Mouse (Mus musculus) intestine, embryonic 14.5 days (tissue): ENCODE results near the gene Hist1h3f. TPM values are rescaled to one million over a fixed set of nuclear protein-coding genes. Genes with fewer than 3 reads are reported as not detected.

Experiments used
- ATAC-seq: fragments of 200-750 bp; cut with Nextera tagmentation; replicated peaks from 2 replicates; pipeline ENCODE4 v1.8.0; 2017; ENCODE audit warnings: low read depth, moderate number of reproducible peaks, moderate TSS enrichment, moderate library complexity; ENCODE audit not compliant: low FRiP score, low TSS enrichment
- DNase-seq: peaks from one replicate; pipeline ENCODE4 v3.0.0-alpha.2; 2018; ENCODE audit warnings: low spot score
- H3K27ac ChIP-seq: fragments of 300-500 bp; sonication (generic); 2 replicates; pipeline ENCODE4 v1.5.1; 2014; ENCODE audit warnings: low read depth, mild to moderate bottlenecking, control low read depth
- H3K27me3 ChIP-seq: fragments of 300-500 bp; sonication (generic); replicated peaks from 2 replicates; pipeline ENCODE4 v1.6.1; 2014; ENCODE audit warnings: low read length, control low read depth; ENCODE audit not compliant: control insufficient read depth, insufficient read depth
- H3K36me3 ChIP-seq: fragments of 300-500 bp; sonication (generic); 2 replicates; pipeline ENCODE4 v1.6.1; 2014; ENCODE audit warnings: low read length, control low read depth; ENCODE audit not compliant: control insufficient read depth, insufficient read depth
- H3K4me1 ChIP-seq: fragments of 300-500 bp; sonication (generic); replicated peaks from 2 replicates; pipeline ENCODE4 v1.6.1; 2014; ENCODE audit warnings: low read length, control low read depth, mixed read lengths; ENCODE audit not compliant: control insufficient read depth, insufficient read depth
- H3K4me2 ChIP-seq: fragments of 300-500 bp; sonication (generic); 2 replicates; pipeline ENCODE4 v1.6.1; 2014; ENCODE audit warnings: low read length
- H3K4me3 ChIP-seq: fragments of 300-500 bp; sonication (generic); 2 replicates; pipeline ENCODE4 v1.5.1; 2014; ENCODE audit warnings: low read depth, low read length, control low read depth, mixed read lengths
- H3K9ac ChIP-seq: fragments of 300-500 bp; sonication (generic); 2 replicates; pipeline ENCODE4 v1.6.1; 2014; ENCODE audit warnings: mild to moderate bottlenecking, low read length
- H3K9me3 ChIP-seq: fragments of 300-500 bp; sonication (generic); 2 replicates; pipeline ENCODE4 v1.6.1; 2016; ENCODE audit warnings: low read length, control low read depth; ENCODE audit not compliant: control insufficient read depth
- WGBS: fragments of 180-500 bp; shearing (Covaris S2); extraction: QIAGEN DNeasy Blood & Tissue Kit; methylation state at CpG from one replicate; pipeline ENCODE4 v1.1.7; 2014; 5-methylcytosine and 5-hydroxymethylcytosine counted together
- polyA plus RNA-seq: library from polyadenylated mRNA; unstranded; fragments of >200 nt; fragmentation: Nextera tagmentation; extraction: Ambion mirVana; gene quantifications from 2 replicates; pipeline ENCODE4 v1.2.1, GENCODE M21; 2014

The Hist1h3f gene
- polyA plus RNA-seq, 1 experiment from 2014 or later: 1.1 TPM

GRCm38 (mm10) chr13:23515826-23516620 is 27.8 kb upstream of the Hist1h3f start:
- peak; percentile 66 for DNase-seq
- peak overlapping the region; percentile 58 for H3K4me2 ChIP-seq
- peak overlapping the region; percentile 40 for H3K9ac ChIP-seq
- 0 out of 2 replicates have a peak, but pooled peaks cover 4% of the 10 kb centered on the region for H3K4me1 ChIP-seq
- H3K27me3 ChIP-seq: no peaks in the 10 kb centered on the region
- no peaks in the 10 kb centered on the region for H3K36me3 ChIP-seq
- no peak for ATAC-seq
- peak overlapping the region; percentile 70 for H3K4me3 ChIP-seq
- H3K9me3 ChIP-seq: no peaks in the 10 kb centered on the region
- 49% methylated on average over 15 of the region's 15 CpGs for WGBS
- H3K27ac ChIP-seq: no peak overlapping the region

- ATAC-seq (peak; percentile 75), DNase-seq (peak; percentile 90)
- Histone ChIP-seq H3K4me1 (0 out of 2 replicates have a peak, but pooled peaks cover 4% of the 10 kb centered on the region), H3K27ac (peak overlapping the region; percentile 71; the same call in 1 of the 2 replicates), H3K9ac (peak overlapping the region; percentile 48), H3K4me3 (peak overlapping the region; percentile 70), H3K9me3 (no peaks in the 10 kb centered on the region), H3K27me3 (no peaks in the 10 kb centered on the region), H3K4me2 (peak overlapping the region; percentile 93), H3K36me3 (no peaks in the 10 kb centered on the region)
- WGBS: under 1% methylated on average over 19 of the region's 19 CpGs
These were observed 26.8 kb upstream of the Hist1h3f start for GRCm38 (mm10) chr13:23516822-23517602.

- Histone ChIP-seq H3K27ac (peak overlapping the region; percentile 71), H3K9ac (peak overlapping the region; percentile 48), H3K4me3 (peak overlapping the region; percentile 70), H3K4me2 (peak overlapping the region; percentile 93), H3K36me3 (no peaks in the 10 kb centered on the region), H3K27me3 (no peaks in the 10 kb centered on the region), H3K4me1 (0 out of 2 replicates have a peak, but pooled peaks cover 4% of the 10 kb centered on the region), H3K9me3 (no peaks in the 10 kb centered on the region)
- DNase-seq: peak; percentile 96
- ATAC-seq: peak; percentile 89
- WGBS: under 1% methylated on average over 27 of the region's 27 CpGs
These were observed 26.1 kb upstream of the Hist1h3f start for GRCm38 (mm10) chr13:23517603-23518294.

- no peak for DNase-seq
- Histone ChIP-seq H3K9me3 (no peaks in the 10 kb centered on the region), H3K9ac (peak overlapping the region; percentile 43), H3K36me3 (no peaks in the 10 kb centered on the region), H3K4me3 (peak overlapping the region; percentile 70), H3K27ac (no peak overlapping the region), H3K4me2 (peak overlapping the region; percentile 93), H3K4me1 (0 out of 2 replicates have a peak, but pooled peaks cover 4% of the 10 kb centered on the region), H3K27me3 (no peaks in the 10 kb centered on the region)
- ATAC-seq: no peak
- under 1% methylated on average over 6 of the region's 6 CpGs for WGBS
These were observed 25.6 kb upstream of the Hist1h3f start for GRCm38 (mm10) chr13:23518295-23518603.

GRCm38 (mm10) chr13:23518885-23519284 is 25.0 kb upstream of the Hist1h3f start:
- H3K27ac ChIP-seq: 0 out of 2 replicates have a peak overlapping the region, but pooled peaks have one; percentile 57
- ATAC-seq (peak; percentile 65; the same call in 1 of the 2 replicates), DNase-seq (peak; percentile 93)
- 0 out of 2 replicates have a peak, but pooled peaks cover 4% of the 10 kb centered on the region for H3K4me1 ChIP-seq
- no peaks in the 10 kb centered on the region for H3K27me3 ChIP-seq
- no peaks in the 10 kb centered on the region for H3K36me3 ChIP-seq
- WGBS: under 1% methylated on average over 6 of the region's 6 CpGs
- H3K9ac ChIP-seq: peak overlapping the region; percentile 22; the same call in 1 of the 2 replicates
- H3K9me3 ChIP-seq: no peaks in the 10 kb centered on the region
- peak overlapping the region; percentile 93 for H3K4me2 ChIP-seq
- peak overlapping the region; percentile 70 for H3K4me3 ChIP-seq

- Histone ChIP-seq H3K36me3 (no peaks in the 10 kb centered on the region), H3K27ac (0 out of 2 replicates have a peak overlapping the region, but pooled peaks have one; percentile 57), H3K4me2 (peak overlapping the region; percentile 93), H3K9ac (peak overlapping the region; percentile 22; the same call in 1 of the 2 replicates), H3K4me1 (0 out of 2 replicates have a peak, but pooled peaks cover 4% of the 10 kb centered on the region), H3K4me3 (peak overlapping the region; percentile 70), H3K9me3 (no peaks in the 10 kb centered on the region), H3K27me3 (no peaks in the 10 kb centered on the region)
- 0% methylated on average over 10 of the region's 10 CpGs for WGBS
- ATAC-seq (peak; percentile 45; the same call in 1 of the 2 replicates), DNase-seq (peak; percentile 92)
These were observed 24.4 kb upstream of the Hist1h3f start for GRCm38 (mm10) chr13:23519416-23519815.

- Histone ChIP-seq H3K4me2 (peak overlapping the region; percentile 36), H3K27ac (no peak overlapping the region), H3K9me3 (no peaks in the 10 kb centered on the region), H3K4me3 (no peak overlapping the region), H3K9ac (no peak overlapping the region), H3K36me3 (no peaks in the 10 kb centered on the region), H3K27me3 (no peaks in the 10 kb centered on the region), H3K4me1 (no peaks in the 10 kb centered on the region)
- 2% methylated on average over 14 of the region's 14 CpGs for WGBS
- ATAC-seq (no peak), DNase-seq (peak; percentile 87)
These were observed 22.1 kb upstream of the Hist1h3f start for GRCm38 (mm10) chr13:23521703-23522102.

GRCm38 (mm10) chr13:23523976-23524375 is 19.9 kb upstream of the Hist1h3f start:
- WGBS: 55% methylated on average over 5 of the region's 5 CpGs
- no peak overlapping the region for H3K4me3 ChIP-seq
- H3K27me3 ChIP-seq: no peaks in the 10 kb centered on the region
- no peaks in the 10 kb centered on the region for H3K9me3 ChIP-seq
- no peak overlapping the region for H3K4me2 ChIP-seq
- 0 out of 2 replicates have a peak, but pooled peaks cover 2% of the 10 kb centered on the region for H3K4me1 ChIP-seq
- ATAC-seq (no peak), DNase-seq (no peak)
- no peak overlapping the region for H3K9ac ChIP-seq
- no peaks in the 10 kb centered on the region for H3K36me3 ChIP-seq
- H3K27ac ChIP-seq: no peak overlapping the region
